Mouse (Mus musculus) hematopoietic multipotent progenitor cell, adult 10-12 weeks (in vitro differentiated cells): Measurements from ENCODE around the gene Pigx. TPM values are rescaled to one million over a fixed set of nuclear protein-coding genes. Genes with fewer than 3 reads are reported as not detected.

ENCODE experiments used
- polyA plus RNA-seq: library from polyadenylated mRNA; stranded (reverse); fragments of >175 nt; gene quantifications from 2 replicates; pipeline ENCODE4 v1.2.3, GENCODE M21; 2012; ENCODE audit warnings: low replicate concordance

Gene Pigx
- 33.5 and 70.6 TPM in 2 replicates for polyA plus RNA-seq

GRCm38 (mm10) chr16:32099638-32100150 is at the start of gene Pigx, which contains the start of gene Cep19:
Gene Pigx, minus strand, starts transcription at chr16:32099740.
Gene Cep19, plus strand, starts transcription at chr16:32099800.

GRCm38 (mm10) chr16:32078991-32079511 is 20.5 kb downstream of the Pigx start, which contains the start of gene Pak2:
Gene Pak2, minus strand, starts transcription at chr16:32079342.

Other genes starting within 250 kb of the Pigx start
- 0.04 and 0.07 TPM in 2 replicates for gene Meltf, start 220.9 kb downstream of the Pigx start, polyA plus RNA-seq
- gene Pigz, start 165.9 kb downstream of the Pigx start, polyA plus RNA-seq, result 0.84 and 2.6 TPM in 2 replicates
- gene 0610012G03Rik, start 151.2 kb downstream of the Pigx start, polyA plus RNA-seq, result 37.0 and 78.6 TPM in 2 replicates
- gene Ncbp2, start 151.2 kb downstream of the Pigx start, polyA plus RNA-seq, result 27.5 and 34.0 TPM in 2 replicates
- gene Senp5, start 96.5 kb downstream of the Pigx start, polyA plus RNA-seq, result 3.4 and 3.7 TPM in 2 replicates
- 40.5 and 94.6 TPM in 2 replicates for gene Pak2, start 20.4 kb downstream of the Pigx start, polyA plus RNA-seq
- gene Cep19, start 60 bp upstream of the Pigx start, polyA plus RNA-seq, result 4.6 and 10.7 TPM in 2 replicates
- gene Nrros, start 65.9 kb upstream of the Pigx start, polyA plus RNA-seq, result 175 and 488 TPM in 2 replicates
- gene Bex6, start 80.1 kb upstream of the Pigx start, polyA plus RNA-seq, result 0.53 and 0.64 TPM in 2 replicates
- 2.9 and 4.5 TPM in 2 replicates for gene Fbxo45, start 147.4 kb upstream of the Pigx start, polyA plus RNA-seq
- gene Wdr53, start 147.5 kb upstream of the Pigx start, polyA plus RNA-seq, result 8.7 and 11.7 TPM in 2 replicates
- gene Smco1, start 171.7 kb upstream of the Pigx start, polyA plus RNA-seq, result not detected in 2 replicates
- gene Rnf168, start 177.7 kb upstream of the Pigx start, polyA plus RNA-seq, result 7.9 and 9.9 TPM in 2 replicates
- gene Ubxn7, start 232.5 kb upstream of the Pigx start, polyA plus RNA-seq, result 9.1 and 13.5 TPM in 2 replicates